Mouse (Mus musculus) urinary bladder, postnatal 4 days (tissue): ENCODE data around the gene Csnk1g2.
"Not testable (repeated sequence)": the region's sequence is repeated elsewhere in the genome, so short reads cannot be mapped to it uniquely, and the experiment has no call there.

Source experiments
- DNase-seq, 2 experiments: peaks; one replicate each; pipeline ENCODE4 v3.0.0; 2021 to 2022; ENCODE audit warnings: low spot score in 2 of 2

Gene Csnk1g2

DNA sequence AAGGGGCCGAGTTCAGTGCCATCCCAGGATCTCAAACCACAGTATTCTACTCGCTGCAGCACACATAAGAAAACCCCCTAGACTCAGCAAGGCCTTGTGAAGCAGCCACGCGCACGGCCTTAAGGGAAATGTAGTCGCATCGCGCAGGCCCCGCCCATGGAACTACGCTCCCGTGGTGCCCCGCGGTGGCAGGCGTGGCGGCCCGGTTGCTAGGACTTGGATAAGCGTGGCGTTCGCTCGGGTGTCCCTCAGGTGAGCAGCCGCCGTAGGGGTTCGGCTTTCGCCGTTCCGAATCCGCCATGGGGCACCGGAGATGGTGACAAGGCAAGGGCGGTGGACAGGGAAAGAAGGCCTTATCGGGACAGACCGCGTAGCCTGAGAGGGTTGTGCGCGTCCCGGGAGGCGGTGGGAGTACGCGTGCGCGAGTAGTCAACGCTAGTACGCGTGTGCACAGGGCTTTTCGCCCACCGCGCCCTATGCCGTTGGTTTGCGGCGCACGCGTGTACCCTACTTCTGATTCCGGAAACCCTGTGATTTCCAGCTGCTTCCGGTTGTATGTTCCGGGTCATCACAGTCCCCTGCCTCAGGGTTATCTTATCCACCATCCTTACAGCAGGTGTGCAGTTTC, 19.8 kb upstream of the Csnk1g2 start, which contains the start of the genes Scamp4 and Adat3:
Gene Scamp4, plus strand, starts transcription at position 175 of the 628 bp plus-strand sequence.
Gene Adat3, plus strand, starts transcription at position 183 of the 628 bp plus-strand sequence.
- DNase-seq = peak; percentile 93

DNA sequence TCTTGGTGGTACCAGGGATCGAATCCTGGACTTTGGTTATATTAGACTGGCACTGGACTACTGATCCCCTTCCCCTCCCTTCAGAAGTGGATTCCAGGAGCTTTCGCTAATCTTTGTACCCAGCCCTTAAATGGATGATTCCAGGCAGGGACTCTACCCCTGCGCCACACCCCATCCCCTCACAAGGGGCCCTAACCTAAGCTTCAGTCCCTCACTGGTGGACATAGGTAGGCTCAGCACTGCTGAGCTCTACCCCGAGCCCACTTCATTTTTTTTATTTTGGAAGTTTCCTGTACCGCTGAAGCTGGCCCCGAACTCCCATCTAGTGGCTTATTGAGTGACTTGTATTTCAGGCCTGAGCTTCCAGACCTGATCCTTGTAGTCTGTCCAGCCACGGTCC, 19.3 kb upstream of the Csnk1g2 start:
- no peak for DNase-seq

DNA sequence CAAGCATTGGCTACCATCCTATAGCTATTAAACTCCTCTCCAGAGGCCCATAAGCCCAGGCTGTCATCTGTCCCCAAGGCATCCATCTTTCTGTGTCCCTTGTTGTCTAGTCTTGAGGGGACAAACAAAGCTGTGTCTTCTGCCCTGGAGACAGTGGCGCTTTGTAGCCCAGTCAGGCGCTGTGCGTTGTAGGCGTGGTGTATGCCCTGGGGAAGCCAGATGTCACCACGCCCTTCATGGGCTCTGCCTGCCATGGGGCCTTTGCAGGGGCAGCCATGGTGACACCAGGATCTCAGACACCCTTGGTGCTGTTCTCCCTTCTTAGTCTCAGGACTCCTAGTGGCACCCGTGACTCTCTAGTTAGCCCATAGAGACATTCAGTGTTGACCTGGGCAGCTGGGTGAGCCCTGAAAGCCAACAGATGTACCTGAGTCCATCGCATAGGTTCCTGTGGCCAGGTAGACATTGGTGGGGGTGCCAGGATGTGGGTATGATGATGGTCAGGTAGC, 18.6 kb upstream of the Csnk1g2 start:
- no peak for DNase-seq

DNA sequence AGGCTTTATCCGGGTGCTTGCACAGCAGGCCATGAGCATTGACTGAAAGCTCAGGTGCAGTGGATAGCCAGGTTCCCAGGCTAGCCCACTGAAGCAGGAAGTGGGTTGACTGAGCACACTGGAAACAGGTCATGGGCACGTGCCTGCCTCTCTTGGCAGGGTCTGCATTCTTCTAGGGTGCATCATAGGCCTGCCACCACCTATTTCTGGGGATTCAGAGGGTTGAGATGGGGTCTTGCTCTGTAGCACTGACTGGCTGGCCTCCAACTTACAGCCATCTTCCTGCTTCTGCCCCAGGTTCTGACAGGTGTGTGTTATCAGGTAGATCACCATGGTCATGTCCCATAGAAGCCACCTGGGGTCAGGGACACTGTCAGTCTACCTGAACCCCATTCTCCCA, 17.6 kb upstream of the Csnk1g2 start:
- no peak for DNase-seq

DNA sequence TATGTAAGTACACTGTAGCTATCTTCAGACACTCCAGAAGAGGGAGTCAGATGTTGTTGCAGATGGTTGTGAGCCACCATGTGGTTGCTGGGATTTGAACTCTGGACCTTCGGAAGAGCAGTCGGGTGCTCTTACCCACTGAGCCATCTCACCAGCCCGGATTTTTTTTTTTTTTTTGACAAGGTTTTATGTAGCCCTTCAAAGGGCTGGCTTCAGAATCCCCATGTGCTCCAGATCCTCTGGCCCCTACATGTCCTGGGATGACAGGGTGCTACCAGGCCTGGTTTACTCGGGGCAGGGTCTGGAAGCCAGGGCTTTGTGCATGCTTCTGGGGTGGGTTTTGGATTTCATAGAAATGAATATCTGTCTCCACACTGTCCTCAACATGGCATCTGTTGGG, 16.9 kb upstream of the Csnk1g2 start, which contains the start of gene Gm49322:
Gene Gm49322, plus strand, starts transcription at position 301 of the 400 bp plus-strand sequence.
- not testable (repeated sequence) for DNase-seq

DNA sequence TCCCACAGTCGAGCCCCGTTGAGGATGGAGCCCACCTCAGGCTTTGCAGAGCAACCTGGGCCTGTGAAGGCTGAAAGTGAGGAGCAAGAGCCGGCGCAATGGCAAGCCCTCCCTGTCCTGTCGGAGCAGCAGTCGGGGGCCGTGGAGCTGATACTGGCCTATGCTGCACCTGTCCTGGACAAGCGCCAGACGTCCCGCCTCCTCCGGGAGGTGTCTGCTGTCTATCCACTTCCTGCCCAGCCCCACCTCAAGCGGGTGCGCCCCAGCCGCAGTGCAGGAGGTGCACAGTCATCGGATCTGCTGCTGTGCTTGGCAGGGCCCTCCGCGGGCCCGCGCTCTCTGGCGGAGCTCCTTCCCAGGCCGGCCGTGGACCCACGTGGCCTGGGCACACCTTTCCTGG, 16.3 kb upstream of the Csnk1g2 start:
- no peak for DNase-seq

DNA sequence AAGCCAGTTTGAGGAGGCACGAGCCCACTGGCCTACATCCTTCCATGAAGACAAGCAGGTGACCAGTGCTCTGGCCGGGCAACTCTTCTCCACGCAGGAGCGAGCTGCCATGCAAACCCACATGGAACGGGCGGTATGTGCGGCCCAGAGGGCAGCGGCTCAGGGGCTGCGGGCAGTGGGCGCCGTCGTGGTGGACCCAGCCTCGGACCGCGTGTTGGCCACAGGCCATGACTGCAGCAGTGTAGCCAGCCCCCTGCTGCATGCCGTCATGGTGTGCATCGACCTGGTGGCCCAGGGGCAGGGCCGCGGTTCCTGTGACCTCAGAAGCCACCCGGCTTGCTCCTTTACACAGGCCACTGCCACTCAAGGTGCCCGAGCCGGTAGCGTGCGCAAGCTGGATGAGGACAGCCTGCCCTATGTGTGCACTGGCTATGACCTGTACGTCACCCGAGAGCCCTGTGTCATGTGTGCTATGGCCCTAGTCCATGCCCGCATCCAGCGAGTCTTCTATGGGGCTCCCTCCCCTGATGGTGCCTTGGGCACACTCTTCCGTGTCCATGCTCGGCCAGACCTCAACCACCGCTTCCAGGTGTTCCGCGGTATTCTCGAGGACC, 15.8 kb upstream of the Csnk1g2 start:
- no peak for DNase-seq

DNA sequence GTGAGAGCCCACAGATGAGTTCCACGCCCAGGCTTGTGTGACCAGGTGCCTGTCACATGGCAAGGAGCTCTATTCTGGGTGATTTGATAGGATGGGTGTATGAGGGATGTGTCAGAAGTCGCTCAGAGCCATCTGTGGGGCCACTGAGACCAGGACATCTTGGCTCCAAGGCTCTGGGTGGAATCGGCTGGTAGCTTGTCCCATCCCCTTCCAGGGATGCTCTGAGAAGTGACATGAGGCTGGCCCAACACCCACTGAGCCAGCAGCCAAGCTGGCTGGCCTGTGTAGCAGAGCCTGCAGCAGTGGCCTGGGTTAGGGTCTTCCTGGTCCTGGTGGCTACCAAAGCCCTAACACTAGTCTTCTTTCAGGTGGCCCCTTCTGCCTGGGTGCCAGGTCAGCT, 14.2 kb upstream of the Csnk1g2 start:
- no peak for DNase-seq

DNA sequence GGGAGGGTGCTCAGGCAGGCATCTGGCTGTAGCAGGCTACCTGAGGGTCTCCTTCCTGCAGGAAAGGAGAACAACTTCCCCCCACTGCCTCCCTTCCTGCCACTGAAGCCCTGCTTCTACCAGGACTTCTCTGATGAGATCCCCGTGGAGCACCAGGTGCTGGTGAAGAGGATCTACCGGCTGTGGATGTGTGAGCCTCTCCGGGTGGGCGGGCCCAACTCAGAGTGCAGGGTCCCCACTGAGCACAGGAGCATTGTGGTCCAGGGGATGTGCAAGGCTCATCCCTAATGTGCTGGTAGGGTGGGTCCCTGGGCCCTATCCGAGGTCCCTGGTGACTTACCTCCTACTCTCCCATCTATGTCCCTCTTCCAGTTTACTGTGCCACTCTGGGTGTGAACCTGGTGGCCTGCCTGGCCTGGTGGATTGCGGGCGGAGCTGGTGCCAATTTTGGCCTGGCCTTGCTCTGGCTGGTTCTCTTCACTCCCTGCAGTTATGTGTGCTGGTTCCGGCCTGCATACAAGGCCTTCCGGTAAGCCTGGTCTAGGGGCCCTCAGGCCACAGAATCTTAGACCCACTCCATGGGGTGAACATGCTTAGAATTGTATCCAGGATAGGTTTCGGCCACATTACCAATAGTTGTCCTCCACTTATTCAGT, 13.2 kb upstream of the Csnk1g2 start:
- DNase-seq = no peak

DNA sequence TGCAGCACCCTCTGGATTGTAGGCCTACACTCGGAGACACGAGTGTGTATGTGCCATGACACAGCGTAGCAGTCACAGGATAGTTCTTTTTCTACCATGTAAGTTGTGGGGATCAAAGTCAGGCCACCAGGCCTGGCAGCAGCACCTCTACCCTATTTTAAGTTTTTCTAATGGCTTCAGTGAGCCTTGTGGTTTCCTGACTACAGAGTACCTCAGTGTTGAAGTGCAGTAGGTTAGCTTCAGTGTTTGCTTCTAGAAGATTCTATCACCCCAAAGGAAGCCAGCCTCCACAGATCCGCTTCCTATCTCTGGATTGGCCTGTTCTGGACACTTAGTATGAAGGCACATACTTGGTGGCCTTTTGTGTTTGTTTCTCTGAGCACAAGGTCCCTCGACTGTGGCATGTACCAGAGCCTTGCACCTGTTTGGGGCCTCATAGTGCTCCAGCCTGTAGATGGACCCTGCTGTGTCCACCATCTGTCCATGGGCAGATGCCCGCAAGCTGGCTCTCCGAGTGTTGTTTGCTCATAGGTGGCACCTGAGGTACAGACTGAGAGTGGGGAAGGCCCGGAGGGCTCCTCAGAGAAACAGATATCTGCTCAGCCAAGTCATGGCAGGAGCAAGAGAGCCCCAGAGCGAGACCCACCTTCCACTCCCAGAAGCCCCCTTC, 12.4 kb upstream of the Csnk1g2 start:
- no peak for DNase-seq

DNA sequence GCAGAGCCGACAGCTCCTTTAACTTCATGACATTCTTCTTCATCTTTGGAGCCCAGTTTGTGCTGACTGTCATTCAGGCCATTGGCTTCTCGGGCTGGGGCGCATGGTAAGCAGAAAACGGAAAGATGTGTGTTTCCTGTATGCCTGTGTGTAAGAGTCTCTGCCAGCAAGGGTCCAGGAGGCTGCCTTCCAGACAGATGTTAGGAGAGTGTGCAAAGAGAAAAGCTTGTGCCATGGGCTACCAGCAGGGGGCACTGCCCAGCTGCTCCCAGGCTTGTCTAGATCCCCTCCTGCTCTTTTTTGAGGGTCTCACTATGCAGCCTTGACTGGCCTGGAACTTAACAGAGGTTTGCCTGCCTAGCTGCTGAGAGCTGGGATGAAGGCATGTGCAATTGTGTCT, 11.6 kb upstream of the Csnk1g2 start:
- no peak for DNase-seq

DNA sequence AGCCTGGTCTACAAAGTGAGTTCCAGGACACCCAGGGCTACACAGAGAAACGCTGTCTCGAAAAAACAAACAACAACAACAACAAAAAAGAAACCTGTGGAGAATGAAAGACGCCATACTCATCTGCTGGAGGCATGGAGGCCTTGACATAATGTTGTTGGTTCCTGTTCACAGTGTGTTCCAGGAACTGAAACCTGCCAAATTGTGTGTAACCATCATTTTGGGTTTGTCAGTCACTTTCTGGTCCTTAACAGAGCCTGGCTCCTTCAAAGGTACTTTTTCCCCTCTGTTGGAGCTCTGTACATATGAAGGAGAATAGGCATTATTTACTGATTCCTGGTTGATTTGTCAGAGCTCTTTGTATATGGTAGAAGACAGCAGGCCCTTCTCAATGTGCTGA, 10.7 kb upstream of the Csnk1g2 start:
- no peak for DNase-seq

DNA sequence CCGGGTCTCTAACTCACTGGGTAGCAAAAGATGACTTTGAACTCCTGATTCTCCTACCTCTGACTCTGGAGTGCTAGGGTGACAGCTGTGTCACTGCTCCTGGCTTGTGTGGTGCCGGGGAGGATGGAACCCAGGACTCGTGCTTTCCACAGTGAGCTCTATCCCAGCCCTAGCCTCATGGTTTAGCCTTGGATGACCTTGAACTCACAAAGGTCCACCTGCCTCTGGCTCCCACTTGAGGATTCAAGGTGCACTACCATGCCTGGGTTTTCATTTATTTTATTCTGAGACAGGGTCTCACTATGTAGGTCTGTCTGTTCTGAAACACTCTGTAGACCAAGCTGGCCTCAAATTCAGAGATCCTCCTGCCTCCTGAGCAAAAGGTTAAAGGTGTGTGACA, 8.8 kb upstream of the Csnk1g2 start:
- DNase-seq = no peak

DNA sequence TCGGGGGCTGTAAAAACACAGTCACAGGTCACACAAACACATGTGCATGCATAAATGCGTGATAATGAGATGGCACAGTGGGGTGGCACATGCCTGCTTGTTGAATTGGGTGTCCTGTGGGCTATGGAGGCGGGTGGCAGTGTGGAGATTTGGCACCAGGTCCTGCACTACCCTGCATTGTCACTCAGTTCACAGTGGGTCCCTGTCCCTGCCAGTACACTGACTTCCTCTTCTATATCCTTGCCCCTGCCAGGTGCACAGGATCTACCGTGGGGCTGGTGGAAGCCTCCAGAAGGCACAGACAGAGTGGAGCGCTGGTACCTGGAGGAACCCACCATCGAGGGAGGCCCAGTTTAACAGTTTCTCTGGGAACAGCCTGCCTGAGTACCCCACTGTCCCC, 8.3 kb upstream of the Csnk1g2 start:
- DNase-seq = no peak

DNA sequence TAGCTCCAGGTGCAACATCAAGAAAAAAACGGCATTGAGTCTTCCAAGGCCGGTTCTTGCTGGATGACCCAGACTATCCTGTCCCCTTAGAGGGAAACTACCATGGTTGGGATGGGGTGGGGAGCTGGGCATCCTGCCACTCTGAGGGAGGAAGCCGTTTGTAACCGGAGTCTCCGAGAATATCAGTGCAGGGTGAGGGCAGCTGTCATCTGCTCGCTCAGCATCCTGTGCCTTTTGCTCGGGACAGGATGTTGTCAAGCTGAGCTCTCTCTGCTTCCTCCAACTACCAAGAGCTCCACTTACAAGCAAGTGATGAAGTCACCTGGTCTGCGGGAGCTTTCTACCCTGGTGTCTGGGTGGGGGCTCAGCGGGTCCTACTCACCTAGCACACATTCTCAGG, 4.5 kb upstream of the Csnk1g2 start:
- no peak for DNase-seq

DNA sequence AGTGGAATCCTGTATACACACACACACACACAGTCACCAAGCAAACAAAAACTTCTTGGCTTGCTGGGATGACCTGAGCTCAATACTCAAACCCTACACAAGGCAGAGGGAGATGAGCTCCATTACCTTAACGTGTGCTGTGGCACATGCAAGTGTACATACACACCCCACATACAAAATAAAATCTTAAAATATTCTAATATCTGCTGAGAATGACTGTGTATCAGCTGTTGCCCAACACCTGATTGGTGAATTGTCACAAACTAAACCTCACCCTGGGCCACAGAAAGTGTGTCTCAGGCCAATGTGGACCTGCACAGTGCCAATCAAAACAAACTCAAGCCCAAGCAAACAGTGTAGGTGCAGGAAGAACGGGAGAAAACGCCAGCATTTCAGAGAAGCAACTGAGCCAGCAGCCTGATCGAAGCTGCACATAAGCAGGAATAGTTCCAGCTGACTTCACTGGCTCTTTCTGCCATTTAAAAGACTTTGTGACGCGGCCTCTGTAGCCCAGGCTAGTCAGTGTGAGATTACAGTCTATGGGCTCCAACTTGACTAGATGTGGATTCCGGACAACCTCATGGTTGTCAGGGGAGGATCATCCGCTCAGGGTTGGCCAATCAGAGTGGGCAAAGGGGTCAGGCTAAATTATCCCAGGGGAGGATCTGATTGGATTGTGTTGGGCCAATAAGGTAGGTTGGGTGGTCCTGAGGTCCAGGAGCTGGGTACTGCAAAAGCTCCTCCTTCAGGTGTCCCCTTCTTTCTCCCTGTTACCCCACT, 3.0 kb upstream of the Csnk1g2 start:
- DNase-seq = no peak

DNA sequence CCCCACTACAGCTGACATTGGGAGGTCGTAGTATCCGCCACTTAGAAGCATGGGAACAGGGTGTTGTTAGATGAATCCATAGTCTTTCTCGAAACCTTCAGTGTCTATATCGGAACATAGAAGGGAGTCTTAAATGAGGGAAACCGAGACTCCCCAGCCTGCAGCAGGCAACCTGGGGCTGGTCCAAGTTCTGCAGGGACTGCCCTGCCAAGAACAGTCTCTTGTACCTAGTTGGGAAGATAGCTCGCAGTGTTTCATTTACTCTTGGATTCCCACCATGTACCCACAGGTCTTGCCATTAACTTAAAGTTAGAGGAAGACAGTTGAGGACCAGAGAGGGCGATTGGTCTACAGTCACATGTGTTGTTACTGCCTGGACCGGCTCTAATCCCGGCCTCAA, 2.3 kb upstream of the Csnk1g2 start:
- DNase-seq = no peak

DNA sequence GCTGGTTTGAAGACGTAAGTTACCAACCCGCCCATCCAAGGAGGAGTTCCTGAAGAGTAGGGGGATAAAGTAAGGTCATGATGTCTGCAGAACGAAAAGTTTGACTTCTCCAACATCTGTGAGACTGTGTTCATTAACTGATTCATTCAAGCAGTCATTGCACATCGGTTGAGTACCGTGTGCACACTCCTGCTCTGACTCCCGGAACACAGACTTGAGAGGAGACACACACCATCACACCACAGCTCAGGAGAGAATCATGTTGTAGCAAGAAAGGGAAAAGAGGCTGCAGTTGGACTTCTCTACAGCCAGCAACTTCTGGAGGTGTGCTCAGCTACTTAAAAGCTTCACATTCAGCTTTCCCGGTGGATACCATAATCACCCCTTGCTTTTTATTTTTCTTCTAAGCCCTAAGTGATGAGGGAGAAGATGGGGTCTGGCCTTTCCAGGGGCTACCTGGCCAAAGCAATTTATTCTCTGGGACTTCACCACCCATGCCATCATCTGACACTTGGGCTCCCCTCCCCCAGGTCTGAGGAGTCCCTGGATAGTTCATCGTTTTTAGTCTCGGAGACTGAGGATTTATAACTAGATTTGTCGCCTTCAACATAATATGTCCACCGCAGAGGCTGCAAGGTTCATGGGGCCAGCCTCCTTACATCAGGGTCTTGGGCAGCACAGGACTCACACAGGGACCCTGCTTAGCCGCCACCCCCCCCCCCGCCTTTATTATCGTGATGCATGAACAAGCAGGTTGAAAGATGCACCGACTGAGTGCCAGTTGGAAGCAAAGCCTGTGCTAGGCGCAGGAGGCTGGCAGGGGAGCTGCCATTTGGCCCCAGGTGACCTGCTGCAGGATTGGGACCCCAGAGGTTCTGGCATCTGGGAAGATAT, 1.6 kb upstream of the Csnk1g2 start:
- no peak for DNase-seq

DNA sequence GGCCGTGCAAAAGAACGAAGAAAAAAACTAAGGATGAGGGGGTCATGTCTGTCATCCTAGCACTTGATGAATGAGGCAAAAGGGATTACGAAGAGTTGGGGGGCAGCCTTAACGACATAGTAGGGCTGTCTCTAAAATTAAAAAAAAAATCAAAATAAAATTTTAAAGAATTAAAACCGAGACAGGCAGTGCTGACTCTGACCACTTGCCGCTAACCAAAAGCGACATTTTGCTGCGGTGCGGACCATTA, 1.0 kb upstream of the Csnk1g2 start:
- no peak for DNase-seq

DNA sequence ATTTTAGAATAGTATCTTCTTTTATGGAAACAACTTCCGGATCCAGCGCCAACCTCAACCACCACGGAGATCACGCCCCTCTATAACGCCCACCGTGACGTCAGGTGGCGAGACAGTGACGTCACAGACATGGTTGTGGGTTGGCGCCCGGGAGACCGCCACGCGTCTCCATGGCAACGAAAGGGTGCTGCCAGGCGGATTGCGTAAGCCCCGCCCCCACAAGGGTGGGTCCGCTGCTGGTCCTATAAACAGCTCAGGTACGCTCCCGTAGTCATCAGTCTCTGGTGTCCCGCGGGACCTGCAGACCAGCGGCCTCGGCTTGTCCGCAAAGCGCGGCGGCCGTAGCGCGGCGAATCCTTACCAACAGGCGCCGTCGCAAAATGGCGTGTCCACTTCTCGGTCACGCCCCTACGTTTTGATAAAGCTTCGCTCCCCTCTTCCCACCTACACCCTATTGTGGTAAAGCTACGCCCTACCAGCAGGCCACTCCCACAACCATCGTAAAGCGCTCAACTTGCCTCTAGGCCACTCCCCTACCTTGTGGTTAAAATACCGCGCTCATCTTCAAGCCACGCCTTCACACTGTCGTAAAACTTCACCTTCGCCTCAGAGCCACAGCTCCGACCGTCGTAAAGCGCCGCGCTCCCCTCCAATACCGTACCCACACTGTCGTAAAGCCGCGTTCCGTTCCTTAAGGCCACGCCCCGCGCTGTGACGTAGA, 538 bp upstream of the Csnk1g2 start:
- peak; percentile 98 to 99 for DNase-seq
